Mouse (Mus musculus): ENCODE measurements around the gene Ppp1r14d.
A peak's percentile ranks its signal among the peaks of the same experiment; 100 is the strongest.

The Ppp1r14d gene

GRCm38 (mm10) chr2:119229775-119230704 is at the start of gene Ppp1r14d:
Gene Ppp1r14d (minus strand): TSS chr2:119229906.
- no peak for DNase-seq

- DNase-seq = no peak
Measured at GRCm38 (mm10) chr2:119277810-119278209, 48.1 kb upstream of the Ppp1r14d start.

GRCm38 (mm10) chr2:119276926-119277325 is 47.2 kb upstream of the Ppp1r14d start:
- no peak for DNase-seq

- no peak for DNase-seq
Measured at GRCm38 (mm10) chr2:119274126-119274525, 44.4 kb upstream of the Ppp1r14d start.

- peak; percentile 74 for DNase-seq
Measured at GRCm38 (mm10) chr2:119270643-119271331, 41.1 kb upstream of the Ppp1r14d start, which contains the start of gene Rhov. Gene Rhov (minus strand): TSS chr2:119271272.

GRCm38 (mm10) chr2:119270286-119270642 is 40.6 kb upstream of the Ppp1r14d start:
- DNase-seq = no peak

GRCm38 (mm10) chr2:119263813-119264212 is 34.1 kb upstream of the Ppp1r14d start:
- no peak for DNase-seq

GRCm38 (mm10) chr2:119262978-119263377 is 33.3 kb upstream of the Ppp1r14d start:
- DNase-seq = no peak

GRCm38 (mm10) chr2:119261326-119261725 is 31.6 kb upstream of the Ppp1r14d start:
- no peak for DNase-seq

GRCm38 (mm10) chr2:119260518-119260917 is 30.8 kb upstream of the Ppp1r14d start:
- DNase-seq = no peak

GRCm38 (mm10) chr2:119254976-119255375 is 25.3 kb upstream of the Ppp1r14d start:
- DNase-seq = no peak

- DNase-seq = peak; percentile 73
Measured at GRCm38 (mm10) chr2:119250826-119251478, 21.2 kb upstream of the Ppp1r14d start.

GRCm38 (mm10) chr2:119250377-119250776 is 20.7 kb upstream of the Ppp1r14d start:
- DNase-seq = no peak

GRCm38 (mm10) chr2:119249592-119250061 is 19.9 kb upstream of the Ppp1r14d start:
- no peak for DNase-seq

GRCm38 (mm10) chr2:119247904-119248303 is 18.2 kb upstream of the Ppp1r14d start:
- peak; percentile 29 for DNase-seq

GRCm38 (mm10) chr2:119245246-119245645 is 15.5 kb upstream of the Ppp1r14d start:
- DNase-seq = no peak

GRCm38 (mm10) chr2:119242548-119242947 is 12.8 kb upstream of the Ppp1r14d start:
- DNase-seq = no peak

- DNase-seq = no peak
Measured at GRCm38 (mm10) chr2:119240819-119241186, 11.1 kb upstream of the Ppp1r14d start.

- DNase-seq = no peak
Measured at GRCm38 (mm10) chr2:119240075-119240818, 10.5 kb upstream of the Ppp1r14d start.

GRCm38 (mm10) chr2:119238671-119239070 is 9.0 kb upstream of the Ppp1r14d start:
- no peak for DNase-seq

GRCm38 (mm10) chr2:119237871-119238220 is 8.1 kb upstream of the Ppp1r14d start:
- DNase-seq = no peak

GRCm38 (mm10) chr2:119237210-119237870 is 7.6 kb upstream of the Ppp1r14d start, which contains the start of gene Spint1:
Gene Spint1 (plus strand): TSS chr2:119237362.
- DNase-seq = no peak

Data from right cerebral cortex, adult 18-20 months (tissue).